Mouse (Mus musculus) layer of hippocampus, adult 6 months (tissue): ENCODE measurements around the gene Pipox. TPM values are rescaled to one million over a fixed set of nuclear protein-coding genes. Genes with fewer than 3 reads are reported as not detected.

ENCODE experiments used
- long read RNA-seq, 2 experiments: library from polyadenylated mRNA; unstranded; transcript quantifications; one replicate each; pipeline ENCODE4 v2.0.0; 2019 to 2020
- polyA plus RNA-seq: library from polyadenylated mRNA; unstranded; fragments of <200 nt; fragmentation: Nextera tagmentation; gene quantifications from 2 replicates; pipeline ENCODE4 v1.2.3, GENCODE M21; 2021

The Pipox gene
- 0.74 and 1.2 TPM in 2 replicates for polyA plus RNA-seq
- long read RNA-seq, experiment 1, partial matches to known transcripts = 0 of 3 reads
- long read RNA-seq, experiment 1, other reads (novel, unspliced or antisense) = 1 of 3 reads
- long read RNA-seq, experiment 2, partial matches to known transcripts = 0 of 13 reads
- long read RNA-seq, experiment 2, other reads (novel, unspliced or antisense) = 10 of 13 reads

DNA sequence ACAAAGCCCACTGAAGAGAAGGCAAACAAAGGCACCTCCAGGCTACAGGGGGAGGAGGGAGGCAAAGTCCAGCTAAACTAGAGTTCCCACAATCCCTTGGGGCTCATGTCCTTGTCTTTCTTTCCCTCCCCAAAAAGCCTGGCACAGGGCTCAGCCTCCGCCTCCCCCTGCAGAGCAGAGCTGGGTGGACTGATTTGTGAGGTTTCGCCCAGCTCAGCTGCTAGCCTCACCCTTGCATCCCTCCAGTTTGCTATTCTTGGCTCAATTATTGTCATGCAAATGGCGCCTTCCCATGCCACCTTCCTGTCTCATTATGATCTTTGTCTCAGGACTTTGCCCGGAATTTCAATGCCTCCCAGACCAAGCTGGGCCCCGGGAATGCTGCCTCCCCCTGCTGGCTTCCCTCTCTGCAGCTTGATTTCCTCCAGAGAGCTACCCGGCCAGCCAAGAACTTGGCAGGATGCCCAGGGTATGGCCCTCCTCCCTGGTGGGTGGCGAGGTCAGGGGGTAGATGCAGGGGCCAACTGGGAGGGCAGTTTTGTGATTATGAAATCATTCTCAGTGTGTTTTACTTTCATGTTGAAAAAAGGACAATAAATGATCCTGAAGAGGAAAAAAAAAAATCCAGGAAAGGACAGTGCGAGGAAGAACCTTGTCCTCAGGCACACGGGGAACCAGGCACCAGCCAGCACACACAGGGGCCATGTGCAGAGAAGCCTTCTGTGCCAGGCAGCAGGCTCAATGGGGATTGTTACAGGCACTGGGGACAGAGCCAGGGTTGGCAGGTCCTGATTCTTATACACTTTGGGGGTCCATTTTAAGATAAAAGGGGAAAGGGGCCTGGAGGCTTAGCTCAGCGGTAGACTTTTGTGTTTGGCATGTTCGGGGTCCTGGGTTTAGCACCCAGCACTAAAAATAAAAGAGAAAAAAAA, at the start of gene Pipox:
Gene Pipox, minus strand, starts transcription at position 310 of the 932 bp plus-strand sequence.

GRCm38 (mm10) chr11:77930751-77931540, 37.0 kb upstream of the Pipox start, which contains the start of gene Sez6:
Sez6 (plus strand) TSS chr11:77930800.

Other genes with a start within 250 kb of the Pipox start
- gene Nufip2, start 207.9 kb downstream of the Pipox start, polyA plus RNA-seq = 5.9 and 6.2 TPM in 2 replicates
- gene Cryba1, start 168.8 kb downstream of the Pipox start, polyA plus RNA-seq = 0.26 TPM in 1 of 2 replicates, not detected in the other
- 18.8 and 20.7 TPM in 2 replicates for gene Myo18a, start 130.8 kb downstream of the Pipox start, polyA plus RNA-seq
- 0.06 TPM in 1 of 2 replicates, not detected in the other for gene Gm10277, start 106.3 kb downstream of the Pipox start, polyA plus RNA-seq
- gene Sez6, start 36.7 kb upstream of the Pipox start, polyA plus RNA-seq = 56.3 and 84.5 TPM in 2 replicates
- gene Phf12, start 88.7 kb upstream of the Pipox start, polyA plus RNA-seq = 5.8 and 6.5 TPM in 2 replicates
- gene Dhrs13, start 138.2 kb upstream of the Pipox start, polyA plus RNA-seq = 7.9 and 8.6 TPM in 2 replicates
- gene Flot2, start 143.8 kb upstream of the Pipox start, polyA plus RNA-seq = 79.1 and 79.3 TPM in 2 replicates
- gene Eral1, start 186.3 kb upstream of the Pipox start, polyA plus RNA-seq = 10.9 and 11.1 TPM in 2 replicates
- 11.3 and 12.7 TPM in 2 replicates for gene Fam222b, start 200.6 kb upstream of the Pipox start, polyA plus RNA-seq